Mouse (Mus musculus) ovary, postnatal 10 days (tissue): ENCODE data around the gene Brca1.
"Not testable (repeated sequence)": the region's sequence is repeated elsewhere in the genome, so short reads cannot be mapped to it uniquely, and the experiment has no call there.

ENCODE experiments used
- DNase-seq: peaks from one replicate; pipeline ENCODE4 v3.0.0; 2022; ENCODE audit warnings: low spot score

Brca1 gene

DNA sequence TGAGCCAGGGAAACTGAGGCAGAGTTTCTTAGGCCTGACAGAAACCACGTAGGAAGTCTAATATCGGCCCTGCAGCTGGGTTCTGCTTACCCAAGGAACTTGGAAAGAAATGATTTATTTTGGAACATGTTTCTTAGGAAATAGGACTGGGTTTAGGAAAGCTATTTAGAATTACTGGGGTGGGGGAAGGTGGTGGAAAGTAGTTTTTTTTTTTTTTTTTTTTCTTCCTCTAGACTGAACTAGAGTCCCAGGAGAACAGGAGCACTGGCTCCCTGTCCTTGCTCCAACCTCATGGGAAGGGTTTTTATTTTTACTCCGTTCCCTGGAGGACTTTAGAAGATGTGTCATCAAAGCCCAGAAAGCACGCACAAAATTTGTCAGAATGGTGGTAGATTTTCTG, 82.6 kb downstream of the Brca1 start:
- no peak for DNase-seq

DNA sequence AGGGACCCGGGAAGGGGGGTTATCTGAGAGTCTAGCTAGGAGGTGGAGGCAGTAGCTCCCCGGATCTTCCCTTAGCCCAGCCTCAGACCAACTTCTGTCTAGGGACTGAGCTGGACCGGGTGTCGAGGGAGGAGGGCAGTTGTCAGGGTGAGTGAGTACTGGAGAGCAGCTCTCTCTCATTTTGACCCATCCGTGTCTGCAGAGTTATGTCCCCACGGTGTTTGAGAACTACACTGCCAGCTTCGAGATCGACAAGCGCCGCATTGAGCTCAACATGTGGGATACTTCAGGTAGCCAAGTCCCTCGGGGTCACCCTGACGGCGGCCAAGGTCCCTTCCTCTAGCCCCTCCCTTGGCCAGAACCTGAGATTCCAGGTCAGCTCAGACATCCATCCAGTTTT, 83.0 kb downstream of the Brca1 start:
- no peak for DNase-seq

DNA sequence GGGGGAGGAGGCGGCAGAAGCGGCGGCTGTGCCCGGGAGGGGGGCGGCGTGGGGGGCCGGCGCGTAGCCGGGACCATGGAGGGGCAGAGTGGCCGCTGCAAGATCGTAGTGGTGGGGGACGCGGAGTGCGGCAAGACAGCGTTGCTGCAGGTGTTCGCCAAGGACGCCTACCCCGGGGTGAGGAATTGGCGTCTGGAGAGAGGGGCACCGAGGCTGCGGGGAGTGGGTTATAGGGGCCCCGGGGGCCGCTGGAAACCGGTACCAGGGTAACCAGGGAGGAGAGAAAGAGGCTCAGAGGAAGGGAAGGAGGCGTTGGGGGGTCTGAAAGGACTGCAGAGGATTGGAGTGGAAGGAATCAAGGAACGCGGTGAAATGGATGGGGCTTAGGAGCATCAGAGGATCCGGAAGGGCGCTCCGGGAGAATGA, 83.5 kb downstream of the Brca1 start:
- peak; percentile 28 for DNase-seq

DNA sequence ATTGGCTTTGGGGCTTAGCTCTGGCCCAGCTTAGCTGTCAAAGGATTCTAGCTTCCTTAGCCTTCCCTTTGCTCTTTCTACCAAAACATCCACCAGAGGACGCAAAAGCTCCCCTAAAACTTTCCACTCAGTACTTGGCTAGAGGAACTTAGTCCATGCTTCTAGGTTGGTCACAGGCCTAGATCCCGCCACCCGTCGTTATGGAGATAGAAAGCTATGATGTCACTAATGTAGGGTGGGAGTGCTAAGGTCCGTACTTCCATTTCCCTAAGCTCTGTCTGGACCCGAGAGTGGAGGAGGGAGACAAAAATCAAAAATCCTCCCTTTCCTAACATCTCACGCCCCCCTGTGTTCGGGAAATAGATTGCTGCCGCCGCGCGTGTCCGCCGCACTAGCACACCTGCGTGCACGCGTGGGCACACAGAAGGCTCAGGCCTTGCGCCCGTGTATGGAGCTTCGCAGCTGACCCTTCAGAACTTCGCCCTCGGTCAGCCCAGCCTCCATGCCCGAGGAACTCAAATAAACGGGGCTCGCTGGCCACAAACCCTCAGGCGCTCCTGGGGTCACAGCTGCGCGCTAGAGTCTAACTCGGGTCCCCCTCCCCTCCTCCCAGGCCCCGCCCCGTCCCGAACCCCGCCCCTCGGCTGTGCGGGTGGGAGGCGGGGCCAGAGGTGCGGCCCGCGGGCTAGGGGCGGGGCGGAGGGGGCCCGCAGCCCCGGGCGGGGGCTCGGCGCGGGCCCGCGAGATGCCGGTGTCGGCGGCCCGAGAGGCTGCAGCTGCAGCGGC, 84.1 kb downstream of the Brca1 start:
- DNase-seq, result peak; percentile 41

DNA sequence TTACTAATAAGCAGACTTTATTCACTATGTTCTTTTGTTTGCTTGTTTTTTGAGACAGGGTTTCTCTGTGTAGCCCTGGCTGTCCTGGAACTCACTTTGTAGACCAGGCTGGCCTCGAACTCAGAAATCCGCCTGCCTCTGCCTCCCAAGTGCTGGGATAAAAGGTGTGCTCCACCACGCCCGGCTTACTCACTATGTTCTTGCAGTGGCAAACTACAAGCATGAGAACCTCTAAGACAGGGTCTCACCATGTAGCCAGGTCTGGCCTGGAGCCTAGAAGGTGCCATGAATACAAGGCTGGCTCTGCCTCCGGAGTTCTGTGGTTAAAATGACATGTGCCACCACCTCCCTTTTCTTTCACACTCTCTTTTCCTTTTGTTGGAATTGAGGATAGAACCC, 85.2 kb downstream of the Brca1 start:
- DNase-seq, result not testable (repeated sequence)

DNA sequence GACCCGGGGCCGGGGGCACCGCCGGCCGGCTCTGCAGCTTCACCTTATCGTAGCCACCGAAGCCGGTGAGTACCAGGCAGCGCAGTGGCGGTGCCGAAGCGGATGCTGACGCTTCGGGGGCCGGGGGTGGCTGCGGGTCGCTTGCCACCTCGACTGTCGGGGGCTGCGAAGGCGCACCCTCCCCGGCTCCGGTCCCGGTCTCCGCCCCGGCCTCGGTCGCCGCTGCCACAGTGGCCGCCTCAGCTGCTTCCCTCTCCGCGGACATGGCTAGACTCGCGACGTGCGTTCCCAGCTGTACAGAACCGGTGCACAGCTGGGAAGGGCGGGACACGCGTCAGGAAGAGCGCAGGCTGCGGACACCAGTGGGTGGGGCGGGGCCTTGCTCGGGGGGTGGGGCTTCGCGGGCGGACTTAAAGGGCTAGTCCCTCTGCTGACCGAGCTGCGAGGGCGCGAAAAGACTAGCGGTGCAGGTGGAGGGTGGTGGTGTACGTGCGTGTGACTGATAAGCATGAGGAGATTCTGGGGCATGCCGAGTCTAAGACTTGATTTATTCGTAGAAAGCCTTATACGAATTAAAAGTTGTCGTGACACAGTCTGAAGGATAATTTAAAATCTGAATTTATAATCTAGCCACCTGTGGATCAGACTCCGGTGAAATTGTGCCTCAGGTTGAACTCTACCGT, 85.7 kb downstream of the Brca1 start, which contains the start of gene Vat1:
Gene Vat1, minus strand, starts transcription at position 362 of the 683 bp plus-strand sequence.
- peak; percentile 33 for DNase-seq

DNA sequence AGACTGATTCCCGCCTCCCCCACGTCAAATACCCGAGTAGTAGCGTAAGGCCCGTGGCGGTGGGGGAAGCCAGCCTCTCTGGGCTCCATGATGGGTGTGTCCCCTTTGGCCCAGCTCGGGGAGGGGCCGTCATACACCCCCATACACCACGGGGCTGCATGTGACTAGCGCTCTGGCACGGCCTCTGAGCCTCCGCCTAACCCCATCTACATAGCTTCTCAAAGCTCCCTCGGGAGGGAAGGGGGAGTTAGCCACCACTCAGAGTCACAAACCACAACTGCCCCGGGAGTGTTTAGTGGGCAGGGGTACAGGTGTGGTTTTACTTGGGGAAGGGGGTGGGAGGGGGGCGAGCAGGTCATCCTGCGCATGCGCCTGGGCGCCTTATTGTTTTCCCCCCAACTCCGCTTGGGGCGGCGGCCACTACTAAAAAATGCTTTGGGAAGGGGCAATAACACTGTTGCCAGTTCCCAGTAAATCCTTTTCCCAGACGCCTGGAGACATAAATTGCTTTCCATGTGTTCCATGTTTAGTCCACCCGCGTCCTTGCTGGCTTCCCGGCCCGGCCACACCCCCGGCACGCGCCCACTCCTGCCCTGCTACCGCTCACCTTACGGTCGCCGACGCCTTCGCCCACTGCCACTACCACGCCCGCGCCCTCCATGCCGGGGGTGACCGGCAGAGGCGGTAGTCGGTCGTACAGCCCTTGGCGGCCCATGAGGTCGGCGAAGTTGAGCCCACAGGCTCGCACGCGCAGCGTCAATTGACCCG, 86.5 kb downstream of the Brca1 start:
- DNase-seq, result peak; percentile 42

DNA sequence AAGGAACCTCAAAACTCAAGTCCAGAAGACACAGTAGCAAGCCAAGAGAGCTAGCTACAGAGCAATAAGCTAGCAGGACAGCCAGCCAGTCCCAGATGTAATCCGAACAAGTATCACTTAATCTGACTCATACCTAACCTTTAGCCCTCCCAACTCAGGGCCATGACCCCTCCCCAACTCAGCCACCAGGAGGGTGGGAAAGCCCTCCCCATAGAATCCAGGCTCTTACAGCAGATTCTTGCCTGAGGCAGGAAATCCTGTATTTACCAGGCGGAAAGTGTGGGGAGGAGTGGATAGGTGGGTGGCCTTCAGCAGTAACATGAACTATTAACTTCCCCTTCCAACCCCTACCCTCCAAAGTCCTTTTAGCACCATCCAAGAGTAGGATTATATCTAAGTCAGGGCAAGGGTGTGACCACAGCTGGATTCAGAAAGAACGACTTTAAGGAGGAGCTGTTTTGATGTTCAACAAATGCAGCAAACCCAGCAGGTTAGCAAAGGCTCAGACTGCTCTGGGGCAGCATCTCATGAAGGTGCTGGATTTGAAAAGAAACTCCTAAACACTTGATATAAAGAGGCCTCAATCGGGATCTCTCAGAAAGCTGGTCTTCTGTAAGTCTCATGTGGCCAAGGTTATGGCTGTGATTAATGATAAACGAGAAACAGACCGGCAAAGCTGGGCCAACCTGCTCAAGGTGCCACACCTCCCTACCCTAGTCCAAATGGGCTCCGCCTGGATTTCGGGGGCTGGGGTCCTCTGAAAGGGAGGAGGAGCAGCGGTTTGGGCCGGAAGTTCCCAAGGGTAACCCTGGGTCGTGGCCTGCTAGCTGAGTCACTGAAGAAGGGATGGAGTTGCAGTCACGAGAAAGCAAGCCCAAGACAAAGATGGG, 87.3 kb downstream of the Brca1 start, which contains the start of gene Rnd2:
Gene Rnd2, plus strand, starts transcription at position 789 of the 890 bp plus-strand sequence.
- no peak for DNase-seq

DNA sequence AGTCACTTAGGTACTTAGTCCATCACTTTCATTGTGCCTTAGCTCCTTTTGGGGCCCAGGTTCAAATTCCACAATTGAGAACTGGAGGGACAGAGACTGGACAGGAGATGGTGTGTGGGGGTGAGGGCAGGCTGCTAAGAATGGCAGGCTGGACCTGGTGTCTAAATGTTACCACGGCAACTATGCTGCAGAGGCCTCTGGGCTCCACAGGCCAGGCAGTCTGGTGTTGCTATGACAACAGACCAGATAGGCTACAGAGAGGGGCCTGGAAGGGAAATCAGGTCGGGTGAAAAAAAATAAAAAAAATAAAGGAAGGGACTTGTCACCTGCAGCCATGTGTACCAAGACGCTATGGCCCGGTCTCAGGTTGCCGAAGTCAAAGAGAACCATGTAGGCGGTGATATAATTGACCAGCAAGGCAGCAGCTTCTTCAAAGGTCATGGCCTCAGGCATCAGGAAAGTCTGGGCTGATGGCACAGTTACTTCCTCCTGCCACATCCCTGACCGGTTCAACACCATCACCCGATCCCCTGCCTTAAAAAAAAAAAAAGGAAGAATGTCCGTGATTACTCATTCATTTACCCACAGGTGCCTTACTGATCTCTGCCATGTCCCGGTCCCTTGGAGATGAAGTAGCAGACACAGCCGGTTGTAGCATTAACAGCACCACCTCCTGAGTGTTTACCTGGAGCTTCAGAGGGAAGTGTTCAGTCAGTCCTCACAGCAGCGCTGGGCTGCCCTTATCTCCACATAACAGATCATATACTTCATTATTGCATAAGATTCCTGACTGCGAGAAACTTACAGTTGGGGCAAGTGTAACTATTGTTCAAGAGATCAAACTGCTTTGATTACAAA, 88.9 kb downstream of the Brca1 start:
- no peak for DNase-seq

DNA sequence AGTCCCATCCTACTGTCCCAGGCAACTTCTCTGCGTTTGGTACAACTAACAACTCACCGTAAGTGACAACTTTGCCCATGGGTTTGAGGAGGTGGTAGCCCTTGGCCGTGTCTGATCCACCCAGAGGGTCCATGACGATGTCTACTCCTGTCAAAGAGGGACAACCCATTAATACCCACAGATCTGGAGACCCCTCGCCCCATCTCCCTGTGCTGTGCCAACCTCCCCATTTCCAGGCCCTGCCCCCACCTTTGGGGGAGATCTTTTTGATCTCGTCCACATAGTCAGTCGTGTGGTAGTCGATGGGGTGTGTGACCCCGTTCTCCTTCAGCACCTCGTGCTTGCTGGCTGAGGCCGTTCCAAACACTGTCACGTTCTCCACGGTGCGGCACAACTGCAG, 89.6 kb downstream of the Brca1 start:
- no peak for DNase-seq

DNA sequence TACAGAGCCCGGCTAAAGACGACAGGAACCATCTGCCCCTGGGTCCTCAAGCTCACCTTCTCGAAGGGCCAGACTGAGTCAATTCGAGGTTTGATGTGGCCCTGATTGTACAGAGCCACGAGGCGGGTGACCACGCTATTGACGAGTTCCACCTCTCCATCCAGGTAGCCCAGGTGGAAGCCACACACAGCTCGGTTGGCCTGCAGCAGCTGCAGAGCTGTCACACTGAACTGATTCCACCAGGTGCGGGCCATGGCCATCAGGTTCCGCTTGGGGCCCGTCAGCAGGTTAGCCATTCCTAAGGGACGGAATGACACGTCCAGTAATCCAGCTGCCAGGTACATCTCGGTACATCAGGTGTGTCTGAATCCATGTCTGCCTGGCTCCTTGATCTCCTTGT, 91.4 kb downstream of the Brca1 start:
- no peak for DNase-seq

DNA sequence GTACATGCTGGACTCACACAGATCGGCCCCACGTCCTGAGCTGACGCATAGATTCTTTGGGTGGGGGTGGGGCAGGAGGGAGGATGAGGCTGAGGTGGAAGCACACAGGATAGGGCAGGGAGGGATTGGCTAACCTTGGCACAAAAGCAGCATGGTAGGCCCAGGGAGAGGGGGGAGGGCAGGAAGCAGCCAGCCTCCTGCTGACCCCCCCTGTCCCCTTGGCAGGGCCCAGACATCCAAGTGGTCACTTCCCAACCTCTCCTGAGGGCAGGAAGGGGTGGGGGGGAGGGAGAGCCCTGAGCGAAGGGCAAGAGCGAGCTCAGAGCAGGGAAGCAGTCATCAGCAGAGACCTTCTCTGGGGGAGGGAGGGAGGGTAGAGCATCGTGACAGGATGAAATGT, 92.0 kb downstream of the Brca1 start:
- no peak for DNase-seq

DNA sequence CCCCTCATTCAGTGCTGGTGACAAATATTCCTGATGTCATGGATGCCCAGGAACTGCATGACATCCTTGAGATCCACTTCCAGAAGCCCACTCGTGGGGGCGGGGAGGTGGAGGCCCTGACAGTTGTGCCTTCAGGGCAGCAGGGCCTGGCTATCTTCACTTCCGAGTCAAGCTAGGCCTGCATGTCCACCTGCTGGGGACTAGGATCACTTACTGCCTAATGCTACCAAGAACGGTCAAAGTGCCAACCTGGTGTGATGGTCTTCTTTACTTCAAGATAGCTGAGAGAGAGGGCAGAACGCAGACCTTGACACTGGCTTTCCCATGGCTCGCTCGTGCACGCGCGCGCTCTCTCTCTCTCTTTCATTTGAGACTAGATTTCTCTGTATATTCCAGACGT, 93.5 kb downstream of the Brca1 start:
- DNase-seq, result no peak

DNA sequence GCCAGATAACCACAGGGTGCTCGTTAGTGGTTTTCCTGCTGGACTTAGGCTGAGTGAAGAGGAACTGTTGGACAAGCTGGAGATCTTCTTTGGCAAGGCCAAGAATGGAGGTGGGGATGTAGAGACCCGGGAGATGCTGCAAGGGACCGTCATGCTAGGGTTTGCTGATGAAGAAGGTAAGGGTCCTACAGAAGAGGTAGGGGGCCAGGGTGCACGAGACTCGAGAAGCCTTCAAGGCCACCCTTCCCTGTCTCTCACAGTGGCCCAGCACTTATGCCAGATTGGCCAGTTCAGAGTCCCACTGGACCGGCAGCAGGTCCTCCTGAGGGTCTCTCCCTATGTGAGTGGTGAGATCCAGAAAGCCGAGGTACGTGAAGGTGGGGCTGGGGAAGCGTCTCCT, 94.1 kb downstream of the Brca1 start:
- DNase-seq, result no peak

DNA sequence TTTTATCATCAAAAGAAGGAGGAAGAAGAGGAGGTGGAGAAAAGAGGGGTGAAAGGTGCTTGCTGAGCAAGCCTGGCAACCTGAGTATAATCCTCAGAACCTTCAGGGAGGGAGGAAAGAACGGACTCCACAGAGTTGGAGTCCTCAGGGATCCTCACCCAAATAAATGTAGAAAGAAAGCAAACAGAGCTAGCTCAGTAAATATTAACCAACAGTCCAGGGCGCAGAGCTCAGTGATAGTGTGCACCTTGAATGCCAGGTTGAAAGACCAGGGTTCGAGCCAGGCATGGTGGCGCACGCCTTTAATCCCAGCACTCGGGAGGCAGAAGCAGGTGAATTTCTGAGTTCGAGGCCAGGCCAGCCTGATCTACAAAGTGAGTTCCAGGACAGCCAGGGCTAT, 96.1 kb downstream of the Brca1 start:
- no peak for DNase-seq

DNA sequence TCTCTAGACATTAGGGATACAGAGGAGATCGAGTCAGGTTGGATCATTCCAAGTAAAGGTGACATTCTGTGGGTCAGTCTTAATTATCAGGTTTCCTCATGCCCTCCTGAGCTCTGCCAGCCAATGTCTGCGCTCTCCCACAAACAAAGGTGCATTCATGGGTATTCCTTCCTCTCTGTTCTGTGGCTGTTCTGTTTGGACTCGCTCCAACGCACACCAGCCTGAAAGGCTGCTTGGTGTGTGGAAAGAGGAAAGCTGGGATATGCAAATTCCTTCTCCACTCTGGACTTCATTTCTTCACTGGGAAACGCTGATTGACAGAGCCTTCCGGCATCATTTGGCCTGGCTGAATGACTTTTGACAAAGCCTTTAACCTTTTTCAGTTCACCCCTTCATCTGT, 97.1 kb downstream of the Brca1 start:
- no peak for DNase-seq

DNA sequence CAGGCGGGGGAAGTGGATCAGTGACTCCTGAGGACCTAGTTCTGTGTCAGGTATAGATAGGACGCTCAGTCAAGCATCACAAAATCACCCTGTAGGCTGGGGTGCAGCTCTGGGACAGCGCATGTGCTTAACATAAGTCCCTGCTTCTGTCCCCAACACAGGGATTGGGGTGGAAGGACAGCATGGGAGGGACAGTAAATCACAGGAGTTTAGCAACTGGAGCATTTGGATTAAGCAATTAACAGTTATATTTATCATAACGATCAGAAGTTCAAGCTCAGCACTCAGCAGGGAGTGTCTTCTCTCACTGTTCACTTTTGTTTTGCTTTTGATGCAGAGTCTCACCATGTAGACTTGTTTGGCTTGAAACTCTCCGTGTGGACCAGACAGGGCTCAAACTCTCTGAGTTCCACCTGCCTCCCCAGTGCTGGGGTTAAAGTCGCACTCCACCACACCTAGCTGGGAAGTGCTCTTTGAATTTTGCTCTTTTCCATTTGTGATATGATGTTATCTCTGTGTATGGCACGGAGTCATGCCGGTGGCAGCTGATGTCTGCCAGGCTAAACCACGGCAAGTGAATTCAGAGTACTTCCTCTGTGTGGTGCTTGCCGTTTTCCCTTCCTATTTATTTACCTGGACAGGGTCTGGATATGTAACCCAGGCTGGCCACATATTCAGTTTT, 99.5 kb downstream of the Brca1 start:
- no peak for DNase-seq

DNA sequence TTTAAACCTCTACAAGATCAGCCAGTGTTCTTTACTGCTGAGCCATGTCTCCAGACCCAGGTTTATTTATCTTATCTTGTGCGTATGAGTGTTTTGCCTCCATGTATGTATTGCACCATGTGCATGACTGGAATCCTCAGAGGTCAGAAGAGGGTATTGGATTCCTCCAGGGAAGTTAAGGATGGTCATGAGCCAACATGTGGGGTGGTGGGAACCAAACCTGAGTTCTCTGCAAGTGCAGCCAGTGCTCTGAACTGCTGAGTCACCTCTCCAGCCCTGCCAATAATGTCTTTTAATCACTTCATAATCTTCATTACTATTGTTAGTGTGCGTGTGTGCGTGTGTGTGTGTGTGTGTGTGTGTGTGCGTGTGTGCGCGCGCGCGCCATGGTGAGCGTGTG, 100.2 kb downstream of the Brca1 start:
- DNase-seq, result no peak

DNA sequence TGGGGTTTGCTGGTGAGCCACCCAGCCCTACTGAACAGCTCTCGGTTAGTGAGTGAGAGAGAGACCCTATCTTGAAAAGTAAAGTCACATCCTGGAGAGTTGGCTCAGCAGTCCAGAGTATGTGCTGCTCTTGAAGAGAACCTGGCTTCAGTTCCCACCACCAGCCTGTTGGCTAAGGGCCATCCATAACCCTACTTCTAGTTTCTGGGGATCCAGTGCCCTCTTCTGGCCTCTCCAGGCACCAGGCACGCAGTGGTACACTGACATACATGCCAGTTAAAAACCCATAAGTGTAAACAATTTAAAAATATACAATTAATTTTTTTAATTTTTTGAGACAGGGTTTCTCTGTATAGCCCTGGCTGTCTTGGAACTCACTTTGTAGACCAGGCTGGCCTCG, 101.4 kb downstream of the Brca1 start:
- DNase-seq, result no peak

DNA sequence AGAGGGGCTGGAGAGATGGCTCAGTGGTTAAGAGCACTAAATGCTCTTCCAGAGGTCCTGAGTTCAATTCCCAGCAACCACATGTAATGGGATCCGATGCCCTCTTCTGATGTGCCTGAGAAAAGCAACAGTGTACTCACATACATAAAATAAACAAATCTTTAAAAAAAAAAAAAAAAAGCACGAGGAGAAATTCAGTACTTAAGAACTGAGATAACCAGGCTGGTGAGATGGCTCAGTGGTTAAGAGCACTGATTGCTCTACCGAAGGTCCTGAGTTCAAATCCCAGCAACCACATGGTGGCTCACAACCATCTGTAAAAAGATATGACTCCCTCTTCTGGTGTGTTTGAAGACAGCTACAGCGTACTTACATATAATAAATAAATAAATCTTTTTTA, 102.2 kb downstream of the Brca1 start:
- DNase-seq, result not testable (repeated sequence)
